Mouse (Mus musculus): ENCODE results near the gene Tcf7l2.

GRCm38 (mm10) chr19:55758158-55758557, 16.5 kb downstream of the Tcf7l2 start:
- no peak for TF ChIP-seq CTCF (IDR thresholded peaks at IDR 0.05; ENCODE audit: extremely low read depth, insufficient read length, insufficient replicate concordance, low read depth, low read length)
- no peak for TF ChIP-seq POLR2A (IDR thresholded peaks at IDR 0.05; ENCODE audit: low read depth, low read length)
